Mouse (Mus musculus): Measurements from ENCODE around the gene Eaf1.

DNA sequence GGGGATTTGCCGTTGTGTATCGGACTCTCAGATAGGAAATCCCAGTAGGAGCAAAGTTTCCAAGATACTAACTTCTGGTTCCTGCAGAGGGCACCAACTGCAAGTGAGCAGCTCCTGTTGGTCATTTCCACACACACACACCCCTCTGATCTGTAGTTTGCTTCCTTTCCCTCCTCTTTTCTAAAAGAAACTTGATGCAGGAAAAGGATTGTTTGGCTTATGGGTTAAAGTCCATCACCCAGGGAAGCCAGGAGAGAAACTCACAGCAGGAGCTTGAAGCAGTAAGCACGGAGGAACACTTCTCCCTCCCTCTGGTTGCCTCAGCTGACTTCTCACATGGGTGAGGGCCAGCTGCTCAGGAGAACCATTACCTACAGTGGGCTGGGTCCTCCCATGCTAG lies 25.0 kb downstream of the Eaf1 start:
- TF ChIP-seq CTCF (IDR thresholded peaks at IDR 0.05; ENCODE audit: extremely low read depth, insufficient read depth, insufficient read length, insufficient replicate concordance) (peak; percentile 9; the same call in 1 of the 2 replicates), POLR2A (IDR thresholded peaks at IDR 0.05; ENCODE audit: low read depth, low read length) (no peak)
